Mouse (Mus musculus): Measurements from ENCODE around the gene Fignl1.

The Fignl1 gene

DNA sequence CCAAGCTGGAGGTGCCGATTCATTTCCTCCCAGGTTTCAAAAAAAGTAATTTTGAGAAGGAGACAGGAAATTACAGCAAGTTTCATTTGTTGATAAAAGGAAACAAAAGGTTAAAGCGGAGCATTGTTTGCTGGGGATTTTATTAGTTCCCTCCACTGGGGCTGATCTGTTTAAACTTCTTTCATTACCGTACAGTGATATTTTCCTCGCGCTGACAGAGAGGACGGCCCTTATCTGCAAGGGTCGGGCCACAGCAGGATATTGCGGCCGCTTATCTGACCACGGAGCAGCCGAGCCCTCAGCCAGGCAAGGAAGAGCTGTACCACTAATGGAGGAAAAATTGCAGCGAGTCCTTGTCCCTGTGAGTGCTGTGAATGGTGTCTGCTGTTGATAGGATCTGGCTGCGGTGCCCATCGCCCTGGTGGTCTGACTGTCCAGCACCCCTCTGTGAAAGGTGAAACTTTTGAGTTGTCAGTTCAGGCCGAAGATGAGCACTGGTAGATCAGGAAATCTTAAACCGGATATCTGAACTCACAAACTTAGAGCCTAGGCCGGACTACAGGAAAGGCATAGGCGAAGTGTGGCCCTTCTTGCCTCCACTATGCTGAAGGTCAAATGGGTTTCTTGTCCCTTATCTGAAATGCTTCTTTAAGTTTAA lies 28.1 kb upstream of the Fignl1 start:
- POLR2A ChIA-PET = interaction anchor here (0.6 to 10.7 kb wide), 24 partner anchors 8 to 130 kb away, joined by 3 to 176 read pairs (median 4); partner anchors contain the start of gene Fignl1 (in 2 of the 4)
- CTCF ChIA-PET = interaction anchor here in 2 of 4 experiments (1.4 to 2.1 kb wide), 3 partner anchors 17 to 48 kb away, joined by 4 to 5 read pairs (median 5); no protein-coding TSS in a partner anchor

DNA sequence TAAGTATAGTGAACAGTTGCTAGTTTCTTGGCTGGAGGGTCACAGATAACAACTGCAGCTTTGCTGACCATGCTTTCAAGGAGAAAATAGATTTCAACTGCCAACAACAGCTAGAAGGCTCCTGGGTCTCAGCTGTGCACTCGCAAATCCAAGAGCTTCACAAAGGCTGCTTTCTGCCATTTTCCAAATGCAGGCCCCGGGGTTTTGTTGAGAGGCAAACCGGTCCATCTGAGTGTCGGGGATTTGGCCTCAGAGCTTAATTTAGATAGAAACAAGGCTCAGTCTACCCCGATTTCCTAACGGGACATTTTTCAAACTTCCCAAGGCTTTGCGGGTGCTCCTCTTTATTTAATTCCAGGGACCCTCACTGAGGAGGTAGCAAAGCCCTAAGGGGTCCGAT lies 27.5 kb upstream of the Fignl1 start:
- POLR2A ChIA-PET = interaction anchor here (0.6 to 10.7 kb wide), 24 partner anchors 8 to 130 kb away, joined by 3 to 176 read pairs (median 4); partner anchors contain the start of gene Fignl1 (in 2 of the 4)
- CTCF ChIA-PET = interaction anchor here in 2 of 4 experiments (1.4 to 2.1 kb wide), 3 partner anchors 16 to 48 kb away, joined by 4 to 5 read pairs (median 5); no protein-coding TSS in a partner anchor

- POLR2A ChIA-PET = interaction anchor here in 3 of 4 experiments (0.8 to 10.7 kb wide), 19 partner anchors 9 to 131 kb away, joined by 3 to 176 read pairs (median 4); partner anchors contain the start of gene Fignl1 (in 2 of the 3)
Measured at GRCm38 (mm10) chr11:11835791-11836190, 27.0 kb upstream of the Fignl1 start.

GRCm38 (mm10) chr11:11835361-11835760 lies 26.6 kb upstream of the Fignl1 start:
- CTCF ChIA-PET = interaction anchor here in 1 of 4 experiments (1.4 to 2.1 kb wide), 2 partner anchors 16 to 47 kb away, joined by 5 read pairs; no protein-coding TSS in a partner anchor
- POLR2A ChIA-PET = interaction anchor here in 3 of 4 experiments (1.2 to 10.7 kb wide), 12 partner anchors 9 to 131 kb away, joined by 3 to 176 read pairs (median 8); partner anchors contain the start of gene Fignl1 (in 2 of the 3)

More at GRCm38 (mm10) chr11:11835791-11836190, 27.0 kb upstream of the Fignl1 start:
- CTCF ChIA-PET = interaction anchor here in 2 of 4 experiments (1.4 to 2.1 kb wide), 3 partner anchors 16 to 47 kb away, joined by 4 to 5 read pairs (median 5); no protein-coding TSS in a partner anchor

- CTCF ChIA-PET = interaction anchor here (0.6 to 1.7 kb wide), 6 partner anchors 10 to 535 kb away, joined by 3 to 7 read pairs (median 5); no protein-coding TSS in a partner anchor
- POLR2A ChIA-PET = interaction anchor here (0.5 to 10.7 kb wide), 31 partner anchors 11 to 334 kb away, joined by 3 to 176 read pairs (median 5); partner anchors contain the start of gene Fignl1 (in 4 of the 4)
Measured at GRCm38 (mm10) chr11:11833100-11833499, 24.3 kb upstream of the Fignl1 start.

GRCm38 (mm10) chr11:11832755-11833084 lies 24.0 kb upstream of the Fignl1 start:
- POLR2A ChIA-PET = interaction anchor here (0.5 to 10.7 kb wide), 31 partner anchors 11 to 632 kb away, joined by 3 to 176 read pairs (median 5); partner anchors contain the start of genes Fignl1 (in 4 of the 4) and Cobl (in 1 of the 4)
- CTCF ChIA-PET = interaction anchor here in 2 of 4 experiments (0.6 to 1.7 kb wide), 4 partner anchors 10 to 73 kb away, joined by 3 to 5 read pairs (median 5); no protein-coding TSS in a partner anchor

DNA sequence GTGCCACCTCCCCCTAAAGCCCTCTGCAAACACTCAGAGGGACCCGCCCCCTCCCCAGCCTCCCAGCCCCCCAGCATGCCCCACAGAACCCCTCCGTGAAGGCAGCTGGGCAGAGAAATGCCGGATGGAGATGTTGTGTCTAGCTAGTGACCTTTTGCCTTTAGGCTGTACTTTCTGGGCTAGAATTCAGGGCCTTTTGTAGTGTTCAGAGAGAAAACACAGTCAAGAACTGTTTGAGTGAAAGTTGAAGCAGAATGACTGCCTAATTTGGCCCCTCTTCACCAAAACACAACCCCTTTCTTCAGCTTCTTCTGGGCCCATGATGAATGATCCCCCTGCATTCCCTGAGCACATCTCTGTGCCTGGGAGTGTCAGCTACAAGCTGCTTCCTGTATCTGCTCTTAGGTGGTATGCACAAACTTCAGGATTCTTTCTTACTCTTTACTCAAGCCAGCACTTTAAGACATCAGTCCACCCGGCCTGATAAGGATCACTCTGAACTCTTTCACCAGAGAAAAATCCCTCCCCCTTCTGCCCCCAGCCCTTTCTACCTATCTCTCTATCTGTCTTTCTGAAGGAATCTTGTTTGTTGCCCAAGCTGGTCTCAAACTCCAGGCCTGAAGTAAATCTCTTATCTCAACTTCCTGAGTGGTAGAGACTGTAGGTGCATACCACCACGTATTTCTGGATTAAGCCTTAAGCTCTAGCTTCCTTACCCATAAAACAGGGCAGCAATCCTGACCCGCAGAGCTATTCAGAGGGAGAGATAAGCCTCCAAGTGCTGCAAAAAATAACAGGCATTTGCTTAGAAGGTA lies 23.4 kb upstream of the Fignl1 start:
- ChIA-PET POLR2A (interaction anchor here (0.6 to 10.7 kb wide), 39 partner anchors 10 to 633 kb away, joined by 3 to 176 read pairs (median 4); partner anchors contain the start of genes Fignl1 (in 4 of the 4) and Cobl (in 1 of the 4)), CTCF (interaction anchor here in 3 of 4 experiments (0.6 to 1.7 kb wide), 7 partner anchors 10 to 123 kb away, joined by 3 to 5 read pairs (median 4); no protein-coding TSS in a partner anchor)

GRCm38 (mm10) chr11:11831526-11831925 lies 22.8 kb upstream of the Fignl1 start:
- CTCF ChIA-PET = interaction anchor here (0.5 to 1.7 kb wide), 7 partner anchors 9 to 123 kb away, joined by 3 to 5 read pairs (median 4); no protein-coding TSS in a partner anchor
- POLR2A ChIA-PET = interaction anchor here (0.6 to 10.7 kb wide), 28 partner anchors 9 to 141 kb away, joined by 3 to 176 read pairs (median 5); partner anchors contain the start of gene Fignl1 (in 2 of the 4)

DNA sequence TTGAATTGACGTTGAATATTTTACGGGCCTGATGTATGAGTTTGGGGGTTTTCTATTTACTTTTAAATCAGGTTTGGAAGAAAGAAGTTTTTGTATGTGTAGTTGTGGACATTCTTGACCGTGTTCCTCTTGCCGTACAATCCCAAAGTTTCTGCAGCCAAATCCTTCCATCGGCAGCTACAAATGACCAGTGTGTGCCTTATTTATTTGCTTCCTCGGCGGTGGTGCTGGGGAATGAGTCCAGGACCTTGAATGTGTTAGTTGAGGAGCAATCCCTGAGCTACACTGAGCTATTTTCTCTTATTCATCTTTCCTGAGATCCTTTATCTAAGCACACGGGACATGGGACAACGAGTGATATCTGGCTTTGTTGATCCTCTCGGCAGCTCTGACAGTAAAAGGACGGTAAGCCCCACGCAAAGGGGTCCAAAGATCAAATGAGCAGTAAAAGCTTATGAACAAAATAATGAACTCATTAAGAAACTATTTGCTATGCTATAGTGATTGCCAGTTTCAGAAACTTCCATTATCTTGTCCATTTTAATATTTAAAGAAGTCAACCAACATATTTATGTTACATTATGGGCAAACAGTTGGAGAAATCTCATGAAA lies 22.2 kb upstream of the Fignl1 start:
- CTCF ChIA-PET = interaction anchor here in 3 of 4 experiments (0.5 to 1.4 kb wide), 3 partner anchors 11 to 47 kb away, joined by 3 to 4 read pairs (median 3); no protein-coding TSS in a partner anchor

DNA sequence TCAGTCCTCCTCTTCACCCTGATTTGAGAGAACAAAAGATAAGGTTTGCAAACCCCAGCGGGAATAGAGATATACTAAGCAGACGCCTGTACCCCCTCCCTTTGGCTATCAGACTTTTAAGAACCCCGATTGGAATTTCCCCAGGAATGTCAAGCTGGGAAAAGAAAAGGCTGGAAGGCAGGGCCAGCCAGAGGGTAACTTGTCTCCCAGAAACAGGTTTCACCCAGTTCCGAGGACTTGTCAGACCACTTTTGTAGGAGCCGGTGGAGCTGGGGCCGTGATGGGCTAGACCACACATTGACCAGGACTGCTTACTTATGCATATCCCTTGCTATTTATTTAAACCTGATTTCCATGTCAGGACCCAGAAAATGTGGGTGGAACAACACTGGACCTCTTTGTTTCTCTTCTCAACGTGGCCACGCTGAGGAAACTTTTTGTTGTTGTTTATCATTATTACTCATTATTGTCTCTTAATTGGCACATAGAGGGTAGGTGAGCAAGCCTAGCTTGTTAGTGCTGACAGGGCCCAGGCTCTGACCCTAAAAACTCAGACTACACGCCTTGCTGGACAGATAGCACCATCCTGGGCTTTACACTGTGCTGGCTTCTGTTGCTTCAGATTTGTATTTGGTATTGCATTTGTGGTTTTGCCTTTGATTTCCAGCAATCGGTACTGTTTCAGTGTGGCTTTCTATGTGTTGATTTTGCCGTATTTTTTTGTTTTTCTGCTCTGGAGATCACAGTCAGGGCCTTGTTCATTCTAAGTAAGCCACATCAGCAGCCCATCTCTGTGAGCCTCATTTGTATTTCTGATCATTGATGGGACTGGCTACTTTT lies 20.6 kb upstream of the Fignl1 start:
- POLR2A ChIA-PET = interaction anchor here (0.5 to 10.7 kb wide), 33 partner anchors 7 to 911 kb away, joined by 3 to 176 read pairs (median 5); partner anchors contain the start of gene Fignl1 (in 3 of the 4)
- CTCF ChIA-PET = interaction anchor here in 3 of 4 experiments (0.6 to 1.2 kb wide), 4 partner anchors 9 to 149 kb away, joined by 3 to 13 read pairs (median 3); no protein-coding TSS in a partner anchor

More for the DNA sequence above, 22.2 kb upstream of the Fignl1 start:
- POLR2A ChIA-PET = interaction anchor here (0.6 to 10.7 kb wide), 20 partner anchors 9 to 142 kb away, joined by 3 to 176 read pairs (median 8); partner anchors contain the start of gene Fignl1 (in 2 of the 4)

GRCm38 (mm10) chr11:11828761-11829160 lies 20.0 kb upstream of the Fignl1 start:
- POLR2A ChIA-PET = interaction anchor here (0.6 to 10.7 kb wide), 32 partner anchors 7 to 140 kb away, joined by 3 to 176 read pairs (median 5); partner anchors contain the start of gene Fignl1 (in 3 of the 4)
- CTCF ChIA-PET = interaction anchor here in 2 of 4 experiments (0.6 to 1.2 kb wide), 2 partner anchors 9 to 150 kb away, joined by 3 read pairs; no protein-coding TSS in a partner anchor

DNA sequence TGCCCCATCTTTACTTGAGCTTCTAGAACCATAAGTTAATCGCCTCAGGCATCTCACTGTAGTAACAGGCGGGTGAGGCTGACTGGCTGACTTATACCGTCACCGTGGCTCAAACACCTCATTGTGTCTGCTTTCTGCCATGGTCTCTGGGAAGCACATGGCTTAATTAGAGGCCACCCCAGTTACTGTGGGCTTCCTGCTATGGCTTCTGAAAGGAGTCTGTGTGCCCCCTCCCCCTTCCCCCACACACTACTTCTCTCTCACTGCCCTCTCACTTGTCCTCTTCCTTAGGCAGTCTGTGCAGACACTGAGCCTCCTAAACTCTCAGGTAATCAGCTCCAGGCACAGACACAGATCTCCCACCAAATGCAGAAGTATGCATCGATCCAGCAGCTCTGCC lies 19.5 kb upstream of the Fignl1 start:
- CTCF ChIA-PET = interaction anchor here in 1 of 4 experiments (1.2 kb wide), 1 partner anchor 8 kb away, joined by 3 read pairs; no protein-coding TSS in a partner anchor
- POLR2A ChIA-PET = interaction anchor here (0.5 to 10.7 kb wide), 22 partner anchors 6 to 137 kb away, joined by 3 to 176 read pairs (median 4); partner anchors contain the start of gene Fignl1 (in 3 of the 4)

GRCm38 (mm10) chr11:11826475-11826874 lies 17.7 kb upstream of the Fignl1 start:
- ChIA-PET POLR2A (interaction anchor here in 2 of 4 experiments (0.9 to 9.5 kb wide), 6 partner anchors 7 to 116 kb away, joined by 4 to 359 read pairs (median 105); partner anchors contain the start of gene Fignl1 (in 2 of the 2)), CTCF (interaction anchor here in 1 of 4 experiments (1.1 kb wide), 1 partner anchor 17 kb away, joined by 3 read pairs; no protein-coding TSS in a partner anchor)

DNA sequence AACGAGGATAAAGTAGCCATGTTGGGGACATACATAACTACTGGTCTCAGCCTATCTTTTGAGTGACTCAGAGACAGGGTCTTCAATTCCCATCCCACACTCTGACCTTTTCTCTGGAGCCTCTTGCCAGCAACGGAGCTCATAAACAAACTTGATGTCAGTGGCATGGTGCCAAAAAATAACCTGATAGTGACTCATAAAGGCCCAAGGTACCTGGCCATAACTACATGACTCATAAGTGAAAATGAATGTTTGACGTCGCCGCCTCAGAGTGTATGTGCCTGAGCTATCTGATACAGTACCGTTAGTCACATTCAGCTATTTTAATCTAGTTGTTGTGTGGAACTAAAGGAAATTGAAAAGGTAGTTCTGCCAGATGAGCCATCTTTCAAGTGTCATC lies 16.9 kb upstream of the Fignl1 start:
- POLR2A ChIA-PET = interaction anchor here in 3 of 4 experiments (0.7 to 9.5 kb wide), 11 partner anchors 8 to 141 kb away, joined by 4 to 359 read pairs (median 64); partner anchors contain the start of gene Fignl1 (in 2 of the 3)
- CTCF ChIA-PET = interaction anchor here in 1 of 4 experiments (1.1 kb wide), 1 partner anchor 16 kb away, joined by 3 read pairs; no protein-coding TSS in a partner anchor

GRCm38 (mm10) chr11:11824970-11825635 lies 16.3 kb upstream of the Fignl1 start:
- ChIA-PET CTCF (interaction anchor here in 2 of 4 experiments (0.6 to 1.3 kb wide), 2 partner anchors 16 to 150 kb away, joined by 4 to 7 read pairs; partner anchors contain the start of gene Fignl1 (in 1 of the 2)), POLR2A (interaction anchor here in 3 of 4 experiments (0.7 to 9.5 kb wide), 14 partner anchors 8 to 141 kb away, joined by 4 to 359 read pairs (median 50); partner anchors contain the start of gene Fignl1 (in 2 of the 3))

All from embryonic stem cell, embryonic (primary cell).